Mouse (Mus musculus) embryonic fibroblast, embryonic 13.5 days (primary cell): ENCODE measurements at regions not wholly inside any gene's neighbourhood (a gene's known extent, or its start where the extent isn't known, plus 50 kb on each side); places are given as distances from the start of the nearest gene placed in this dataset.

Experiments used
- H3K27ac ChIP-seq: 2 replicates; pipeline ENCODE4 v1.5.1; 2012; ENCODE audit warnings: low read length, control low read depth, inconsistent platforms; ENCODE audit not compliant: insufficient read depth
- H3K4me1 ChIP-seq: 2 replicates; pipeline ENCODE4 v1.6.1; 2011; ENCODE audit warnings: low read length; ENCODE audit not compliant: control insufficient read depth, insufficient read depth
- H3K4me3 ChIP-seq: 2 replicates; pipeline ENCODE4 v1.5.1; 2011; ENCODE audit warnings: mild to moderate bottlenecking, control low read depth, low read length; ENCODE audit not compliant: insufficient read depth
- CTCF ChIP-seq: IDR thresholded peaks from 2 replicates; pipeline ENCODE4 v1.5.1; 2011; ENCODE audit warnings: mild to moderate bottlenecking, control low read depth, low read length, moderate library complexity, borderline replicate concordance; ENCODE audit not compliant: insufficient read depth
- POLR2A ChIP-seq: IDR thresholded peaks from 2 replicates; pipeline ENCODE4 v1.6.1; 2011; ENCODE audit warnings: low read depth, mild to moderate bottlenecking, control low read depth, low read length, moderate library complexity

DNA sequence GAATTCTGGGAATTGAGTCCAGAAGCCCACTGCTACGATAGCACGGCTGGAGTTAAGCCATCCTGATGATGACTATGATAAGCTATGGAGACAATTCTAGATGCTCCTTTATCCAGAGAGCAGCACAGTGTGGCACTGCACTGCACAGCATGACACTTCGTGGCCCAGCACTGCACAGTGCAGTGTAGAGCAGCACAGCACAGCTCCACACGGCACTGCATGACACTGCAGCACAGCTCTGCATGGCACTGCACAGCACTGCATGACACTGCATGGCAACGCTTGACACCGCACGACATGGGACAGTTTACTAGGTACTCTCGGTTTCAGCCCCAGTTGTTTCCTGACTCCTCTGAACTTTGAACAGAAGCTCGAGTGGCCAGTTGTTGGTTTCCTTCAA is 523.1 kb downstream of the Etnk1 start:
- Histone ChIP-seq H3K4me1 (no peaks in the 10 kb centered on the region), H3K4me3 (no peak overlapping the region), H3K27ac (no peak overlapping the region)

DNA sequence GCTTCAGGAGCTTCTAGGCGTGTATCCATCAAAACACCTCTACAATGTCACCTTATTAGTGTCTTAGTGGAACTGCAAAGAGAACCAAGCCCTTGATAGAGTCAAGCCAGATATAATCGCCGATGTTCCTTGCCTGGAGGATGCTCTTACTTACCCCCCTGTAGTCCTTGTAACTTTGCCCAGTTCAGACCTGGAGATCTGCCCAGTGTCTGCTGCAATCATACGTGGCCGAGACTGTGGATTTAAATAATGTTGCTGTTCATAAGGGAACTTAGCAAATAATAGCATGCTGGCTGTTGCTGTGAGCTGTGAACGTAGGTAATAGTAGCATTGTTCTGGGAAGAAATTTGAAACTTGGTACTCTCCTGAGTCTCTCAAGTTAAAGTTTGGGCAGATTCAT is 523.8 kb downstream of the Etnk1 start:
- no peak overlapping the region for H3K27ac ChIP-seq
- TF ChIP-seq POLR2A (no peak), CTCF (no peak)
- no peaks in the 10 kb centered on the region for H3K4me1 ChIP-seq
- no peak overlapping the region for H3K4me3 ChIP-seq

More for the DNA sequence above, 523.1 kb downstream of the Etnk1 start:
- TF ChIP-seq POLR2A = no peak
- no peak for TF ChIP-seq CTCF

DNA sequence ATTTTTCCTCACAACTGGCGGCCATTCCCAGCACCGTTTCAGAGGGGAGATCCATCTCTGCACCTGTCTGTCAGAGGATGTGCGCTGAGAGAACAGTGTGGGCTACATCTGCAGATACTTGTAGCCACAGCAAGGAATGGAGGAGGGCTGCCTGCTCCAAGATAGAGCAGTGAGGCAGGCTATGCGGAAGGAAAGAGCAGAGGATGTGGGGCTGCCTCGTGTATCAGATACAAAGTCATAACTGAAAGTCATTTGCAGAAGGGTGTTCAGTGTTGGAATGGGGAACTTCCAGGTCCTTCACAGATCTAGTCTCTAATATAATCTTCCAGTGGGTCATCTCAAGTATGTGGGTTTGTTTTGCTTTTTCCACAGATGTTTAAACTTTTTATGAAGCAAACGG is 531.0 kb downstream of the Etnk1 start:
- no peak overlapping the region for H3K4me3 ChIP-seq

DNA sequence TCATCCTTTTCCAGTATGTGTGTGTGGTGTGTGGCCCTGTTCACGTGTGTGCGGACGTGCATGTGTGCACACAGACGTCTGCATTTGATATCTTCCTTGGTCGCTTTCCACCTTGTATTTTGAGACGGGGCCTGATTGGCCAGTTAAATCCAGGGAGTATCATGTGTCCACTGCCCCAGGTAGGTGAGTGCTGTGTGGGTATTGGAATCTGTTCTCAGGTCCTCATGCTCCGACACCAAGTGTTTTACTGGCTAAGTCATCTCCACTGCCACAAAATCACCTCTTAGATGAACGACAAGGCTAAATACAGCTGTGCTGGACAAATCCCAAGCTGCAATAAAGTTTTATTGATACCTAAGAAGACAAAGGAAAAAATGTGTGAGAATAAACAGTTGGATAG is 537.0 kb downstream of the Etnk1 start:
- H3K4me1 ChIP-seq = peaks cover 3% of the 10 kb centered on the region; the same call in 1 of the 2 replicates
- no peak for TF ChIP-seq CTCF
- TF ChIP-seq POLR2A = no peak
- no peak overlapping the region for H3K4me3 ChIP-seq
- no peak overlapping the region for H3K27ac ChIP-seq

More for the DNA sequence above, 531.0 kb downstream of the Etnk1 start:
- Histone ChIP-seq H3K27ac (no peak overlapping the region), H3K4me1 (no peaks in the 10 kb centered on the region)
- TF ChIP-seq CTCF (no peak), POLR2A (no peak)

DNA sequence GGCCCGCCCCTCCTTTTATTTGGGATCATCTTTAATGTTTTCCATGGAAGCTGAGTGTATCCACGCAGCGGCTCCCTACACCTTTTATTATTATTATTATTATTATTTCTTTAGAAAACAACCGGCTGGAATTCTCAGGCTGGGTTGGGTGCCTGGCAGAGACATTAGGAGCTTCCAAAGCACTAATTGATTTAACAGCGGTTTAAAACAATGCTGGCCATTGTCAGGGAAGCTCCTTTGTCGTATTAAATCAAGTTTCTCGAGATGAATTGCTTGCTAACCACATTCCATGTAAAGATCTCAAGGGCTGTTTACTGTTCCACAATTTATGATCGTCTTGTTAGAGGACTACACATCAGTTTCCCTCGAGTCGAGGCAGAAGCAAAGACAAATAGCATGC is 539.4 kb downstream of the Etnk1 start:
- Histone ChIP-seq H3K4me3 (no peak overlapping the region), H3K27ac (no peak overlapping the region), H3K4me1 (peaks cover 3% of the 10 kb centered on the region; the same call in 1 of the 2 replicates)
- TF ChIP-seq POLR2A (no peak), CTCF (no peak)

DNA sequence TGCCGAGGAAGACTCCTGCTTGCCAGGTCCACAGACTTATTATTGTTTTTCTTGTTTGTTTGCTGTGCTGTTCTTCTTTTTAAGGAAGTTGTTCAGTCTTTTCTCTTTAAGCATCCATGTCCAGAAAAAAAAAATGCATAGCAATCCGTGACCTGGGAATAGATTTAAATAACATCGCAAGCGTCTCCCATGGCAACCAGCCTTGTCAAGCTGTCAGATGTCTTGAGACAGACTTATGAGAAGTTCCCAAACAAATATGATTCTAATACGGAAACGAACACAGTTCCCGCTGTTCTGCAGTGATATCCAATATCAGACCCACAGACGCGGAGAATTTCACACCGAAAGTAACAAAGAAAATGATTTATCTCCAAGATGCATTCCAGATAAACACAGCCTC is 547.4 kb downstream of the Etnk1 start:
- H3K4me3 ChIP-seq = no peak overlapping the region
- H3K27ac ChIP-seq = no peak overlapping the region
- H3K4me1 ChIP-seq = no peaks in the 10 kb centered on the region
- TF ChIP-seq CTCF (no peak), POLR2A (no peak)

DNA sequence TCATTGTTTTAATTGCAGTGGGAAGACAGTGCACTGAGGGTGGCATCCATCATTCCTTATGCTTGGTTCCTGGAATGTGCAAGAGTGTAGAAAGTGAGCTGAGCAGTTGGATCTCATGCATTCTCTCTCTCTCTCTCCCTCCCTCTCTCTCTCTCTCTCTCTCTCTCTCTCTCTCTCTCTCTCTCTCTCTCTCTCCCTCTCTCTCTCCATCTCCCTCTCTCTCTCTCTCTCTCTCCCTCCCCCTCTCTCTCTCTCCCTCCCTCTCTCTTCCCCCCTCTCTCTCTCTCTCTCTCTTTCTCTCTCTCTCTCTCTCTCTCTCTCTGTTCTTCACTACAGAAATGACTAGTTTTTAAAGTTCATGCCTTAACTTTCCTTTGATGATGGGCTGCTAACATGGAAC is 583.1 kb downstream of the Etnk1 start:
- Histone ChIP-seq H3K4me3 (no peak overlapping the region), H3K4me1 (no peaks in the 10 kb centered on the region), H3K27ac (no peak overlapping the region)
- TF ChIP-seq CTCF = no peak
- no peak for TF ChIP-seq POLR2A

DNA sequence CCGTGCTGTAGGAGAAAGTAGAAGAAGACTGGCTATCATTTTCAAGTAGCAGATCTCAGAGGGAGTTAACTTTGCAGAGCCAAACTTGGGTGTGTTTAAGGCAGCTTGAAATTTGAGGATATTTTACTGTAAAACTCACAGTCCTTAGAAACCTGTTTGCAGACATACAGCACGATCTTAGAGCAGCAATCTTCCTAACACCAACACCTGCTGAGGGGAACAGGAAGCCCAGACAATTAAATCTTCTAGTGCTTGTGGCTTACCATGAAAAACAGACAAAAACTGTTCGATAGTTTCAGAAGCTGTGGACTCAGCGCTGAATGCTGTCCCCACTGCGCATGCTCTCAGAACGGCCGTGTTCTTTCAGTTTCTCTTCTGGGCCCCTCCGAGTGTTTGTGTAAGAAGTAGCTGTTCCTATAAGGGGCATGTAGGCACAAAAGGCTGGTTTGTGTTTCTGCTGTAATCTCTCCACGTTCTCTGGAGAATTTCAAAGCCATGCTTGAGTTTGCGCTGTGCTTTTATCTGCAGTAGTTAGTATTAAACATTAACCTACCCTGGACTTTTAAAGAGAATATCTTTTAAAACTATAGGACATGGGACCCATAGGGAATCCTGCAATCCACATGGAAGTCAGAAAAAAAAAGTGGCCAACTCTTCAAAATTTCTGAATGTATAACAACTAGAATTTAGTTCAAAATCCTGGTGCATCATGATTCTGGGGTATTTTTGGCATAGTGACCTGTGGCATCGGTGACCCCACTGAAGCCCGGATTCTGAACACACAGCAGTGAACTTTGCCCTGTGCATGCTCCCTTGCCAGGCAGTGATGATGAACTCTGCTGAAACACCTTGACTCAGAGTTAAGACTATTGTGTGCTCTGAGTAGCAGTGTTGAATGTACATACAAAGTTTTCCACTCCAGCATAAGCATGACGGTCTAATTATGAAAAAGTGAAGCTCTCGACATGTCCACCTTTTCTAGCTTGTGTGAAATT is 584.4 kb downstream of the Etnk1 start:
- TF ChIP-seq POLR2A (no peak), CTCF (no peak)
- H3K27ac ChIP-seq = no peak overlapping the region
- no peaks in the 10 kb centered on the region for H3K4me1 ChIP-seq
- no peak overlapping the region; the same call in 1 of the 2 replicates for H3K4me3 ChIP-seq

DNA sequence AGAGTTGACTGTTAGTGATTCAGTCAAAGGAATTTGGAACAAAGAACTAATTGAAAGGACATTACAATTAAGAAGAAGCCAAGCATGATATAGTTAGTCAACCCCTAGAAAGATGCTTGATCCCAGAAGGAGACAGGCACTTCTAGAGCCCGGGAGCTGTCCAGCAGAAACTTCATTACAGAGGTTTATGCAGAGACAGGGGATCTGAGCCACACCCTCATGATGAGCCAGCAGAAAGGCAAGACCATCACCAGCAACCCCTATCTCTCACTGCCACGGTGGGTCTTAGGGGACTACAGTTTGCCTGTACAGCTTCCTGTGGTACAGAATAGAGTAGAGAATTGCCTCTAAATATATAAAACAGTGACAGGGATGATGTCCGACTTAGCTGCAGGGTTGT is 590.4 kb downstream of the Etnk1 start:
- no peak for TF ChIP-seq POLR2A
- no peak for TF ChIP-seq CTCF
- Histone ChIP-seq H3K4me3 (no peak overlapping the region), H3K4me1 (no peaks in the 10 kb centered on the region), H3K27ac (no peak overlapping the region)

DNA sequence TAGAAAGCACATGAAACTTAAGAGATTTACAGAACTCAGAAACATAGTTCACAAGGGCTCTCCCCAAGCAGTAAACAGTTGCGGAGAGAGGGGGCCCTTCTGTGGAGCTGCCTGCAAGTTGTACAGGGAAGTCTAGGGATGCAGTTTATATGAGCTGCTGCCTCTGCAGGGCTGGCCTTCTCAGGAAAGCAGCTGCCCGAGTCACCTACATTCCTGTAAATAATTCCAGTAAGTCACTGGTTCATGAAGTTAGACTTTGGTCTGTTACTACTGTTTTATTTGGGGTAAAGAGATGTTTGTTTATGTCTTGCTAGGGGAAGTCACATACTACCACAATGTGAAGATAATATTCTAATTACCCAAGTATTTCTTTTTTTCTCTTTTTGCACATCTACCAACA is 601.1 kb downstream of the Etnk1 start:
- TF ChIP-seq CTCF (no peak), POLR2A (no peak)

More for the DNA sequence above, 601.1 kb downstream of the Etnk1 start:
- no peak overlapping the region for H3K27ac ChIP-seq
- no peaks in the 10 kb centered on the region for H3K4me1 ChIP-seq
- H3K4me3 ChIP-seq = no peak overlapping the region
